Mouse (Mus musculus): ENCODE results near the gene Plxnc1.

GRCm38 (mm10) chr10:94965093-94965492 lies 20.5 kb upstream of the Plxnc1 start:
- TF ChIP-seq CTCF (IDR thresholded peaks at IDR 0.05; ENCODE audit: low read depth, low read length) (peak; percentile 64), EP300 (IDR thresholded peaks at IDR 0.05; ENCODE audit: insufficient read depth, low read depth, low read length) (no peak), POLR2A (IDR thresholded peaks at IDR 0.05; ENCODE audit: insufficient read depth, low read length) (no peak)
